Mouse (Mus musculus) left cerebral cortex, adult 11 months (tissue): ENCODE measurements around the gene Kat6b.

Source experiments
- DNase-seq: peaks from one replicate; pipeline ENCODE4 v3.0.0; 2022; ENCODE audit warnings: low spot score

The Kat6b gene

DNA sequence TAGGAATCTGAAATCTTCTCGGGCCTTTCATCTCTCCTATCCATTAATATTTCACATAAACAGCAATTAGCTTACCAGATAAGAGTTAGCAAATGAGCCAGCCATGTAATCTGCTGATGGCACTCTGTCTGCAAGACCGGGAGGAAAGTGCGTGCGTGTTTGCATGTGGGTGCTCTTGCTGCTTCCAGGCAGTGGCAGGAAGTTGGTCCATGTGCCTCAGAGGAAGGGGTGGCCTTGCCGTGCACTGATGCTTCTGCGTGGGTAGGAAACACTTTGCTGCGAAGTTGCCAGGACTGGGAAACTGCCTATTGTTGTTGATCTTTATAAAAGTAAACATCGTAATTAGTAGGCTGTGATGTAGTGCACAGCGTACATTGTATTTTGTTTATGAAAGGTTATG lies 42.0 kb downstream of the Kat6b start:
- no peak for DNase-seq

GRCm38 (mm10) chr14:21523851-21524441 lies 42.7 kb downstream of the Kat6b start:
- DNase-seq, result peak; percentile 51

GRCm38 (mm10) chr14:21525674-21526073 lies 44.4 kb downstream of the Kat6b start:
- no peak for DNase-seq

DNA sequence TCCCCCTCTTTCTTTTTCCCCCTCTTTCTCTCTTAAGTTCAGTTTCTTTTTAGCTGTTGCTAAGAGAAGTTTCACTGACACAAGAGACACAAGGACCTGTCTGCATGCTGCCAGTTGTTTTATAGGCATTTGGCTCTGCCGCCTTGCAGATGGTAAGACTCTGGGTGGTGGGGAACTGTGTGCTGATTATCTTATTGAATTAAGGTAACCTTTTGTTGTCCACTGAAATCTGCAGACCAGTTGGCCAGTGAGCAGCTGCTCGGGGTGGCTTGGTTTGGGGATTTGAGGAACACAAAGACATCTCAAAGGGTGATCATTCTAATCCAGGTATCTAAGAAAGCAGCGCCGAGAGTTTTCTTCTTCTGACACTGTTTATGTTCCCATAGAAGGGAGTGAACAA lies 52.3 kb downstream of the Kat6b start:
- DNase-seq, result no peak

DNA sequence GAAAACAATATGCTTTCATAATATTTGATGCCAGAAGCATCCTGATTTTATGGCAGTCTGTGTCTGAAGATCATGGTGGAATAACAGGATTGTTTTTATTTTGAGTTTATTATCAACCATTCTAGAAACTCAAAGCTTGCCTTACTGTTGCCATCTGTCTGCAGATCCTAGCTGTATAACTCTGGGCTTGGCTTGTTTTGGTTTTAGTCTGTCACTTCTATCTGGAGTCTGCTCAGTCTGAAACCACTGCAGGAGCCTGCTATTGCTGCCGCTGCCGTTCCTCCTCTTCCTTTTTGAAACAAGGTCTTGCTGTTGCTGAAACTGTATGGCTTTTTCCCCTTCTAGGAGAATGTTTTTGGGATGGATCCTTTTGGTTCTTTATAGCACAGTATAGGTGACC lies 52.8 kb downstream of the Kat6b start:
- no peak for DNase-seq

GRCm38 (mm10) chr14:21534542-21535272 lies 53.5 kb downstream of the Kat6b start:
- DNase-seq, result no peak

DNA sequence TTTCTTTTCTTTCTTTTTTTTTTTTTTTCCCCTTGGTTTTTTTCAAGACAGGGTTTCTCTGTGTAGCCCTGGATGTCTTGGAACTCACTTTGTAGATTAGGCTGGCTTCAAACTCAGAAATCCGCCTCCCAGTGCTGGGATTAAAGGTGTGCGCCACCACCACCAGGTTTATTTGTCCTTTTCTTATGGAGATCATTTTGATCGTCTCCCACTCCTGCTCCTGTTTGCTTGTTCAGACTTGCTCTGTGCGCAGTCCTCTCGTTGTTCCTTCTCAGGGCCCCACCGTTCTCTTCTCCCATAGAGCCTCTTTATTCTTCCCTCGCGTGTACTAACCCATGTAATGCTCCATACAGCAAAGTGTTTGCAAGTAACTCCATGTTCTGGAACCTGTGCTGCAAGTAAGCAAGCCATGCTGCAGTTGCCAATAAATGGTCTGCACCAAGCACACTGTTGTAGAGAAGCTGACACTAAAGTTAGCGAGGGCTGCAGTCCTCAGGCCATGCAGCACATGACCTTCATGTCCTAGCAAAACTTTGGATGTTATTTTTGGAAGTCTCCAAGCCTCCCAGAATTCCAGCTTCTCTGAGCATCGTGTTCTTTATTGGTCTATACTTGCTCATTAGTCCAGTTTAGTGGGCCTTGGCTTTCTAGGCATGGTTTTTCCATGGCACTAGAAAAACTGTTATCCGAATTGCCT lies 55.4 kb downstream of the Kat6b start:
- no peak for DNase-seq

GRCm38 (mm10) chr14:21537838-21538237 lies 56.6 kb downstream of the Kat6b start:
- no peak for DNase-seq

GRCm38 (mm10) chr14:21539731-21540130 lies 58.5 kb downstream of the Kat6b start:
- no peak for DNase-seq

GRCm38 (mm10) chr14:21540361-21540760 lies 59.1 kb downstream of the Kat6b start:
- no peak for DNase-seq

DNA sequence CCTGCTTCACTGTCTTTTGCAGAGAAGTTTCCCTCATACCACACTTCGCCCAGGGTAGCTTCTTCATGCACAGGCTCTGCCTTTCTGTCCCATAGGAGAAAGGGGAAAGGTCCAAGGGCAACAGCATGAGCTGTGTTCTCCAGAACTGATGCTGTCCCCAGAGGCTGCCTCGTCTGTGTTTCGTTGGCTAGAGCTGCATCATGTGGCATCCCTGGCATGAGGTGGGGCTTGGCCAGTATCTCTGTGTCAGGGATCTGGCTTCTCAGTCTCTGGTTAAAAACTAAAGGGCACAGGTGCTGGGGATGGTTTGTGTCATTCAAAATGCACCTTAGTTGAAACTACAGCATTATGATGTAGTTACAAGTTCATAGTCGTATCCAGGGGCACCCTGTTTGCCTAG lies 64.3 kb downstream of the Kat6b start:
- no peak for DNase-seq

GRCm38 (mm10) chr14:21546351-21546750 lies 65.1 kb downstream of the Kat6b start:
- no peak for DNase-seq

- no peak for DNase-seq
Observed at GRCm38 (mm10) chr14:21547297-21547696, 66.1 kb downstream of the Kat6b start.

GRCm38 (mm10) chr14:21547965-21548364 lies 66.7 kb downstream of the Kat6b start:
- DNase-seq, result no peak

DNA sequence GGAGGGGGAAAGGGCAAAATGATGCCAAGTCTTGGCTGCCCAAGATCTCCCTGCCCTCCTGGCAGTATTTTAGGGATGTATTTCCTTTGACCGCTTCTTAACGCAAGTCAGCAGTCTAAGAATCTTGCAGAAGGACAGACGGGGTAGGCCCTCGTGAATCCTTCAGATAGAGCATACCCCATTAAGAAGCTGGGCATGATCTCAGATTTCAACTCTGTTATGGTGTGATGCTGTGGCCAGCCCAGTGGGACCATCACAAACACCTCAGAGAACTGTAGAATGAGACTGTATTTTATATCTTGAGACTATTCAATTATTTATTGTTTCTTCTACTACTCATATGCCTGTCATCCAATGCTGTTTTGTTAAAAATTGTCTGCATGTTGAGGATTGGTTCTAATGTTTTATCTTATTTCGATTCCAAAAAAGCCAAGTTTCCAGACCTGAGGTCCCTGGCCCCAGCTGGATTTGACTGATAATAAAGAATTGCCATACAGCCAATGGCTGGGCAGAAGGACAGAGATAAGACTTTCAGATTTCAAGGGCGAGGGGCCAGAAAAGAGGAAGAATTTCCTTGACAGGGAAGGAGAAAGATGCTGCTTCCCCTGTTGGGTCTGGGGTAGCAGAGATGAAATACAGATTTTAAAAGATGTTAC lies 67.8 kb downstream of the Kat6b start:
- DNase-seq, result no peak

GRCm38 (mm10) chr14:21549608-21550115 lies 68.4 kb downstream of the Kat6b start:
- no peak for DNase-seq

GRCm38 (mm10) chr14:21550576-21550975 lies 69.3 kb downstream of the Kat6b start:
- no peak for DNase-seq

- no peak for DNase-seq
Observed at GRCm38 (mm10) chr14:21551655-21552054, 70.4 kb downstream of the Kat6b start.

GRCm38 (mm10) chr14:21552958-21553357 lies 71.7 kb downstream of the Kat6b start:
- DNase-seq, result no peak

DNA sequence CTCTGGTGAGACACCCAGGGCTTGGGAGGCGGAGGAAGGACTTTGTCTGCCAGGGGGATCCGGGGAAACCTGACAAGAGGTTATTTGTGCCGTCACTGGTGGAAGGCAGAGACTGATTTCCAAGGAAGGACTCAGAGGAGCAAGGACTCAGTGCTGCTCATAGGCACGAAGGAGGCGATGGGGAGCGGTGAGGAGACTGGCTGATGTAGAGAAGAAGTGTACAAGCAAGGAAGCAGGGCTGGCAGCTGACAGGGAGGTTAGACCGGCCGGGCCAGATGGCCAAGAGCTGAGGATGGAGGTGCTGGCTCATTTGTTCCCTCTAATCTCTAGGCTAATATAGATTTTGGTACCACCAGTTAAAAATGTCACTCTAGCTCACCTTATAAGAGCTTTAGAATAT lies 72.8 kb downstream of the Kat6b start:
- no peak for DNase-seq

DNA sequence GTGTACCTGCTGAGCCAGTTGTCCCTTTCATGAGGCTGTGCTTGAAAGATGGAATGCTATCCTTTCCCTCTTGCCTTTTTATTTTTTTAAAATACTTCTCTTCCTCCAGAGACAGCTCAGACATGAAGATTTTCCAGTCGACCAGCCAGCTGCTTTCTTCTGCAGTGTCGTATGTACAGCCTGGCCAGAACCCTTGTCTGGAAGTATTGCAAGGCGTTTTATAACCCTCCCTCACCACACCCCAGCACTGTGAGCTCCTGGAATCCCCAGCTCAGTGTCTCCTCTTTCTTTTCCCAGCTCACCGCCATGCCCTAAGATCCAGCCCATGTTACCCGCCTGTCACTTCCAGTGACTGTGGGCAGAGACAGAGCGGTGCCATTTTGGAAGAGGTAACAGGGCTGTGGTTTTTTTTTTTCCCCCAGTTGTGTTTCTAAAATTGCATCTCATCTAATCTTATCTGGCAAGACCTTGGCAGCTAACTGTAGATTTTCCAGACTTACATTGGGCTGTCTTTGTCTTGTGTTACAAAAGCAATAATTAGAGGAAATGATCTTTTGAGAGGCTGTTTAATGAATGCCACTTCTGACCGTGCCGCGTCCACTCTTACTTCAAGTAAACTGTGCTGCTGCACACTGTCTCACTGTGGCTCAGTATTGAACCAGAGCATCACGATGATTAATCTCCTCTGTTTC lies 77.4 kb downstream of the Kat6b start:
- no peak for DNase-seq

DNA sequence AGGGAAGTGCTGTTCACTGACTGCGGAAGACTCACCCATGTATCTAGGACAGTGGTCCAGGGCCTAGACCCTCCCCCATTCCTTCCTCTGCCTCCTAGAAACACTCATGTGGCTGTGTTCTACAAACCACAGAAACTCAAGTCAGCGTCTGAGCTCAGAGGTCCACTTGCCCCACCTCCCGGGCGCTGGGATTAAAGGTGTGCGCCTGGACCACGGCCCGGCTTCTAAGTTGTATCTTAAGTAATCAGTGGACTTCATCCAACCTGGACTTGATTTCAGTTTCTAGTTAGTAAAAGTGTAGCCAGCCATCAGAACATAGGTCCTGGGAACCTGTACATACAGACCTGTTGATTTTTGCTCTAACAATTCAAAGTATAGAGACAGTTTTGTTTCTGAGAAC lies 78.2 kb downstream of the Kat6b start:
- DNase-seq, result no peak
